Mouse (Mus musculus) stomach, postnatal 0 days (tissue): ENCODE measurements at regions not wholly inside any gene's neighbourhood (a gene's known extent, or its start where the extent isn't known, plus 50 kb on each side); places are given as distances from the start of the nearest gene placed in this dataset.
"Not testable (repeated sequence)": the region's sequence is repeated elsewhere in the genome, so short reads cannot be mapped to it uniquely, and the experiment has no call there.

Source experiments
- ATAC-seq: fragments of 200-750 bp; cut with Nextera tagmentation; 2 replicates; pipeline ENCODE4 v1.8.0; 2017; ENCODE audit not compliant: low FRiP score, low TSS enrichment
- DNase-seq: peaks from one replicate; pipeline ENCODE4 v3.0.0-alpha.2; 2016; ENCODE audit warnings: low spot score
- H3K27ac ChIP-seq: fragments of 300-500 bp; sonication (generic); replicated peaks from 2 replicates; pipeline ENCODE4 v1.5.1; 2014; ENCODE audit warnings: mild to moderate bottlenecking, control low read depth
- H3K27me3 ChIP-seq: fragments of 300-500 bp; sonication (generic); 2 replicates; pipeline ENCODE4 v1.6.1; 2014; ENCODE audit warnings: low read length; ENCODE audit not compliant: control insufficient read depth, insufficient read depth
- H3K36me3 ChIP-seq: fragments of 300-500 bp; sonication (generic); 2 replicates; pipeline ENCODE4 v1.6.1; 2014; ENCODE audit warnings: low read length, mixed read lengths; ENCODE audit not compliant: control insufficient read depth, insufficient read depth
- H3K4me1 ChIP-seq: fragments of 300-500 bp; sonication (generic); replicated peaks from 2 replicates; pipeline ENCODE4 v1.6.1; 2014; ENCODE audit warnings: antibody characterized with exemption; ENCODE audit not compliant: control insufficient read depth, insufficient read depth
- H3K4me2 ChIP-seq: fragments of 300-500 bp; sonication (generic); replicated peaks from 2 replicates; pipeline ENCODE4 v1.6.1; 2014; ENCODE audit warnings: low read depth, mild to moderate bottlenecking, control low read depth, moderate library complexity
- H3K4me3 ChIP-seq: fragments of 300-500 bp; sonication (generic); 2 replicates; pipeline ENCODE4 v1.5.1; 2014; ENCODE audit warnings: low read depth, low read length, control low read depth
- H3K9ac ChIP-seq: fragments of 300-500 bp; sonication (generic); 2 replicates; pipeline ENCODE4 v1.6.1; 2014; ENCODE audit warnings: mild to moderate bottlenecking, low read length, control low read depth, mixed read lengths
- H3K9me3 ChIP-seq: fragments of 300-500 bp; sonication (generic); 2 replicates; pipeline ENCODE4 v1.6.1; 2016; ENCODE audit warnings: low read length; ENCODE audit not compliant: control insufficient read depth
- CTCF ChIP-seq: IDR thresholded peaks from 2 replicates; pipeline ENCODE4 v1.5.1; 2016; ENCODE audit warnings: antibody characterized with exemption, low read depth, mild to moderate bottlenecking, moderate library complexity
- EP300 ChIP-seq: optimal IDR thresholded peaks from 2 replicates; pipeline ENCODE3; 2016; ENCODE audit warnings: antibody characterized with exemption
- WGBS: fragments of 180-500 bp; shearing (Covaris S2); extraction: QIAGEN DNeasy Blood & Tissue Kit; methylation state at CpG from one replicate; pipeline ENCODE4 v1.1.7; 2014; 5-methylcytosine and 5-hydroxymethylcytosine counted together

- H3K9ac ChIP-seq, result no peak overlapping the region
- no peaks in the 10 kb centered on the region for H3K27me3 ChIP-seq
- 51% methylated on average over 7 of the region's 7 CpGs for WGBS
- ATAC-seq (no peak), DNase-seq (no peak)
- no peak overlapping the region for H3K27ac ChIP-seq
- no peaks in the 10 kb centered on the region for H3K36me3 ChIP-seq
- H3K4me1 ChIP-seq, result no peaks in the 10 kb centered on the region
- no peak overlapping the region for H3K4me3 ChIP-seq
- H3K4me2 ChIP-seq, result no peak overlapping the region
- TF ChIP-seq CTCF, result no peak
- no peak for TF ChIP-seq EP300
- no peaks in the 10 kb centered on the region for H3K9me3 ChIP-seq
Observed at GRCm38 (mm10) chr6:31821621-31822020, 228.4 kb upstream of the 1700012A03Rik start.

DNA sequence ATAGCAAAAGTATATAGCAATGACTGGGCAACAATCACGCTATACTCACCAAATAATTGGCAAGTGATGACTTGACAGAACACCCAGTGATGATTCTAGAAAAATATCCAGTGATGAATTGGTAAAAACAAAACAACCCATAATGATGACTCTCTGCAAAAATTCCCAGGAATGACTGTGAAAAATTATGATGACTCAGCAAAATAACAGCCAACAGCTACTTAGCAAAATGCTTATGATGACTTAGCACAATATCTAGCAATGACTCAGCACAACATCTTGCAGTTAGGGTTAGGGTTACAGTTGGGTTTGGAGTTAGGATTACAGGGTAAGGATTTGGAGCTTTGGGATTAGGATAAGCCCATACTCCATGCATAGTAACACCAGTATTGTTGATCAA is 232.4 kb upstream of the 1700012A03Rik start:
- ATAC-seq, result no peak
- no peaks in the 10 kb centered on the region for H3K9me3 ChIP-seq
- H3K27me3 ChIP-seq, result no peaks in the 10 kb centered on the region
- no peak for DNase-seq
- H3K36me3 ChIP-seq, result no peaks in the 10 kb centered on the region
- H3K4me2 ChIP-seq, result no peak overlapping the region
- no peak overlapping the region for H3K4me3 ChIP-seq
- no peak overlapping the region for H3K9ac ChIP-seq
- H3K4me1 ChIP-seq, result no peaks in the 10 kb centered on the region
- WGBS, result 94% methylated on average over 1 of the region's 1 CpGs
- H3K27ac ChIP-seq, result no peak overlapping the region
- TF ChIP-seq EP300, result no peak
- no peak for TF ChIP-seq CTCF

DNA sequence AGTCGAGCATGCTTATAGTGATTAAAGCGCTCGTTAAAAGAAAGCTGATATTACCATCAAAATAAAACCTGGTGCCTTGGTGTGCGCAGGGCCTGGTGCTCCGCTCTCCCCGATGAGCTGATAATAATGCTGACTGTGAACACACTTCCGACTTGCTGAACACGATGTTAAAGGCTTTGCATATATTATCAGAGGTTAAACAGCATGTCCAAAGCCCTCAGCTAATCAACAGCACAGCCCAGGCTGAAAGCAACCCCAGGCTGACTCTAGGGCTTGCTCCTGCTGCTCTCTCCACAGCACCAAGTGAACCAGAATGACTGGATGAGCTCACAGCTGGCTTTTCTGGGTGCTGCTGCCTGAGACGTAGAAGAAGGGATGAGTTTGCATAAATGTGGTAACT is 238.2 kb upstream of the 1700012A03Rik start:
- TF ChIP-seq CTCF, result no peak
- no peak for TF ChIP-seq EP300
- WGBS, result 69% methylated on average over 9 of the region's 9 CpGs
- H3K9me3 ChIP-seq, result no peaks in the 10 kb centered on the region
- no peak overlapping the region for H3K4me2 ChIP-seq
- H3K36me3 ChIP-seq, result no peaks in the 10 kb centered on the region
- no peak overlapping the region for H3K27ac ChIP-seq
- no peak overlapping the region for H3K4me3 ChIP-seq
- H3K27me3 ChIP-seq, result no peaks in the 10 kb centered on the region
- H3K4me1 ChIP-seq, result no peaks in the 10 kb centered on the region
- ATAC-seq (no peak), DNase-seq (no peak)
- H3K9ac ChIP-seq, result no peak overlapping the region

DNA sequence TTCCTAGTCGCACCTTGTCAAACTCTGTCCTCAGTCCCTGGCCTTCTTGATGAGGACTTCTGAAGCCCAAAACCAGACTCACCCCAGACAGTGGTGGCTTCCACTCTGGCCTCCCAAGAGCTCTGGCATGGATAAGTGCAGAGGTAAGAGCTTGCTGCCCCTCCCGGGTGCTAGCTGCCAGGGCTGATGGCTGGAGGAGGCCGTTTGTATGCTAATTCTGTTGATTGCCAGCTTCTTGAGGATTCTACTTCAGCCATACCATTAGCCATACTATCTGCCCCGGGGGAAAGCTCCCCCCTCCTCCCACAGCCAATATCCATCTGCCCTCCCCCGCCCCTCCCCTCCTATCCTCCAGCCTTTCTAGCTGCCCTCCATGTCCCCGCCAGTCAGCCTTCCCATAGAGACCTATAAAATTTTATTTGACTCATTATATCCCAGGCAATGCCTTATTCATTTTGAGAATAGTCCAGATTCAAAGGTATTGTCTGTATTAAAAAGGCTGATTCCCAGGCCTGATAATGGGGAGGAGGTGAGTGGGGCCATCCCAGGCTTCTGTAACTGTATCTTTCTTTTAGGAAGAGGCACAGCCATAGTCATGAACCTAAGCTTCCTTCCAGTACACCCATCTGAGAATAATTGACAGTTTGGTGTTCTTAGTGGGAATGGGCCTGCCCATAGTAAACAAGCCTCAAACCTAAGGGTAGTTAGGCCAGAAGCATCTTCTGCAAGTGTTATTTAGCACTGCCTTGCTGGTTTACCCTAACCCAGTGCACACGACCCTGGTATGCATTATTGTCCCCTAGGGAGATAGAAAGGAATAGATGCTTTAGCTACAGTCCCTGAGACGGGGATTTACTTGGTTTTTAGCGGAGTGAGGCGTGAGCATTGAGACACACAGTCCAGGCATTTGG is 239.2 kb upstream of the 1700012A03Rik start:
- H3K9ac ChIP-seq, result no peak overlapping the region
- ATAC-seq (no peak), DNase-seq (no peak)
- no peak overlapping the region for H3K27ac ChIP-seq
- no peaks in the 10 kb centered on the region for H3K9me3 ChIP-seq
- 64% methylated on average over 9 of the region's 10 CpGs for WGBS
- no peaks in the 10 kb centered on the region for H3K27me3 ChIP-seq
- H3K36me3 ChIP-seq, result no peaks in the 10 kb centered on the region
- no peaks in the 10 kb centered on the region for H3K4me1 ChIP-seq
- no peak overlapping the region for H3K4me2 ChIP-seq
- H3K4me3 ChIP-seq, result no peak overlapping the region
- no peak for TF ChIP-seq EP300

DNA sequence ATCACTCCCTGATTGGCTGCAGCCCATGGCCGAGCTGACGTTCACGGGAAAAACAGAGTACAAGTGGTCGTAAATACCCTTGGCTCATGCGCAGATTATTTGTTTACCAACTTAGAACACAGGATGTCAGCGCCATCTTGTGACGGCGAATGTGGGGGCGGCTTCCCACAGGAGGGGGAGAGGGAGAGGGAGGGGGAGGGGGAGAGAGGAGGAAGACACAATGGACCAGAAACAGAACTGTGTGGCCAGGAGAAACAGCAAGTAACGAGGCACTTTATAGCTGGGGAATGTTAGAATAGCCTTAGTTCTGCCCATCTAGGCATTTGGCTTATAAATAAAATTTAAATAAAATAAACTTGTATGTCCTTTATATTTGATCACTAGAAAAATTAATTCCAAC is 240.7 kb upstream of the Podxl start:
- WGBS, result 59% methylated on average over 1 of the region's 10 CpGs
- not testable (repeated sequence) for H3K9ac ChIP-seq, H3K9me3 ChIP-seq, DNase-seq, H3K4me1 ChIP-seq, H3K27ac ChIP-seq, ATAC-seq, H3K4me3 ChIP-seq, H3K36me3 ChIP-seq, H3K4me2 ChIP-seq, H3K27me3 ChIP-seq

DNA sequence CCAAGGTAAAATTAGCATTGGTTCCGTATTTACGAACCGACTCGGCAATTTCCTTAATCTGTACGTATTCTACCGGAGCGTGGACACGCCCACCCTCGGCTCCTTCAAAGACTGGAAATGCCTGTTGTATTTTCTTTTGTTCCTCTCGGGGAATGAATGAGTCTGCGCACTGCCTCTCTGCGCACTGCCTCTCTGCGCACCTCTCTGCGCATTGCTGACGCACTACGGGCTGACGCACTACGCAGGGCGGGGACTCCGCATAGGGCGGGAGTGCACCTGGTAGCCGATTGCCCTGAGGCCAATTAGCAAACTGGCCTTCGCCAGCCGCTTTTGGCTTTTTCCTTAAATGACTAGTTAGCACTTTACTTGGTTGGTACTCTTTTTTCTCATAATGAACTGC is 239.4 kb upstream of the Podxl start:
- H3K9ac ChIP-seq, H3K4me1 ChIP-seq, DNase-seq, ATAC-seq, H3K27ac ChIP-seq, H3K36me3 ChIP-seq, H3K9me3 ChIP-seq, H3K27me3 ChIP-seq, H3K4me3 ChIP-seq, H3K4me2 ChIP-seq: not testable (repeated sequence)
- 75% methylated on average over 8 of the region's 24 CpGs for WGBS
